Comparison of ENCODE assay signal across 8 mouse cellular contexts in genomic region chr11:53706934-53707717, GRCm38 (mm10). TPM values are rescaled to one million over a fixed set of nuclear protein-coding genes. Genes with fewer than 3 reads are reported as not detected.
DNase-seq lines count a peak whose midpoint lies in the region; ATAC-seq lines count a peak whose summit lies in the region.

Rad50 (minus strand) TSS chr11:53707319.

- peaks cover 15% of the 10 kb centered on the region for H3K79me2 ChIP-seq in macrophage (ENCODE audit: inconsistent target)

- peaks cover 2% of the 10 kb centered on the region; the same call in 1 of the 2 replicates for H3K4me1 ChIP-seq in hindbrain, embryonic 16.5 days (ENCODE audit: control insufficient read depth, insufficient read depth, low read depth, low read length)

- ATAC-seq in hindbrain, embryonic 16.5 days: peak; percentile 97

- no peaks in the 10 kb centered on the region for H3K9me3 ChIP-seq in hindbrain, embryonic 16.5 days (ENCODE audit: control insufficient read depth, low read length)

- peak within 1 kb of the TSS; percentile 80 for H3K9ac ChIP-seq in hindbrain, embryonic 16.5 days (ENCODE audit: low read depth, low read length)

- no peaks in the 10 kb centered on the region for H3K27me3 ChIP-seq in hindbrain, embryonic 16.5 days (replicated peaks; ENCODE audit: control insufficient read depth, insufficient read depth, low read length)

- H3K4me2 ChIP-seq in hindbrain, embryonic 16.5 days (ENCODE audit: low read length): peak within 1 kb of the TSS; percentile 74

- no peaks in the 10 kb centered on the region for H3K36me3 ChIP-seq in hindbrain, embryonic 16.5 days (ENCODE audit: control insufficient read depth, insufficient read depth, low read length)
- H3K36me3 ChIP-seq in macrophage (ENCODE audit: inconsistent target): no peaks in the 10 kb centered on the region; the same call in 1 of the 2 replicates

- 4% methylated on average over 55 of the region's 55 CpGs for WGBS in hindbrain, embryonic 16.5 days
- WGBS in macrophage (ENCODE audit: missing documents): 2% methylated on average over 55 of the region's 55 CpGs

- peak within 1 kb of the TSS; percentile 80 for H3K4me3 ChIP-seq in hindbrain, embryonic 16.5 days (ENCODE audit: low read length)
- H3K4me3 ChIP-seq in macrophage (ENCODE audit: inconsistent target): peak within 1 kb of the TSS; percentile 76

- peak within 1 kb of the TSS; percentile 37 for H3K27ac ChIP-seq in hindbrain, embryonic 16.5 days (ENCODE audit: low read depth, low read length)
- H3K27ac ChIP-seq in macrophage: peak within 1 kb of the TSS; percentile 63

- peak; percentile 89 for DNase-seq in WW6 (ENCODE audit: low read depth, low spot score)
- peak; percentile 67 to 85 for DNase-seq in cerebellum, postnatal 4 days (ENCODE audit: low spot score in 2 of 2)
- DNase-seq in gastrocnemius, adult 18-20 months (ENCODE audit: low spot score): peak; percentile 90
- peak; percentile 92 to 94 for DNase-seq in left cerebral cortex, adult 18-20 months (ENCODE audit: low spot score in 2 of 2)
- DNase-seq in right cerebral cortex, adult 18-20 months: peak; percentile 94
- DNase-seq in urinary bladder, postnatal 10 days (ENCODE audit: low spot score): peak; percentile 59

RNA-seq across cellular contexts. Expression of gene Rad50, which starts in this region (rescaled TPM):
- 1 to 10 TPM; 4.3 to 5.4 TPM for total RNA-seq in gastrocnemius, adult 18-20 months (2021)
- 11.7 and 12.3 TPM in 2 replicates for polyA plus RNA-seq in hindbrain, embryonic 16.5 days (2015; fragmentation: Nextera tagmentation; extraction: Ambion mirVana)
- total RNA-seq in left cerebral cortex, adult 18-20 months (2021): 10 to 100 TPM; 11.1 to 13.1 TPM
- total RNA-seq in macrophage (2018; cell fraction: chromatin; rRNA removed): 10 to 100 TPM; 10.6 to 72.6 (median 35.5) TPM
- total RNA-seq in macrophage (2018; cell fraction: cytosol; rRNA removed): 10 to 100 TPM in 24 of 26 experiments, 1 to 10 TPM in 2; 8.4 to 19.4 (median 16.1) TPM
- total RNA-seq in macrophage (2018; cell fraction: nucleus; rRNA removed): 10 to 100 TPM; 10.5 to 43.0 (median 21.8) TPM
- 13.3 to 30.3 TPM (median 19.0 TPM) in 3 replicates for polyA plus RNA-seq in macrophage (2018)

Comparison
In these comparisons a context has a peak if more than half of its experiments do, and no peak if none do; other contexts are left out.
1. Peak in every context shown above with its lines: DNase-seq, ATAC-seq, H3K4me3 ChIP-seq and H3K27ac ChIP-seq.